Mouse (Mus musculus) bone marrow macrophage, adult 2 months (primary cell): ENCODE measurements around the gene E2f7.

Source experiments
- CTCF ChIP-seq: IDR thresholded peaks from 2 replicates; pipeline ENCODE4 v1.5.1; 2012; ENCODE audit warnings: low read depth, mild to moderate bottlenecking, low read length, moderate library complexity
- POLR2A ChIP-seq: IDR thresholded peaks from 2 replicates; pipeline ENCODE4 v1.6.1; 2012; ENCODE audit warnings: mild to moderate bottlenecking, low read depth, low read length, borderline replicate concordance

DNA sequence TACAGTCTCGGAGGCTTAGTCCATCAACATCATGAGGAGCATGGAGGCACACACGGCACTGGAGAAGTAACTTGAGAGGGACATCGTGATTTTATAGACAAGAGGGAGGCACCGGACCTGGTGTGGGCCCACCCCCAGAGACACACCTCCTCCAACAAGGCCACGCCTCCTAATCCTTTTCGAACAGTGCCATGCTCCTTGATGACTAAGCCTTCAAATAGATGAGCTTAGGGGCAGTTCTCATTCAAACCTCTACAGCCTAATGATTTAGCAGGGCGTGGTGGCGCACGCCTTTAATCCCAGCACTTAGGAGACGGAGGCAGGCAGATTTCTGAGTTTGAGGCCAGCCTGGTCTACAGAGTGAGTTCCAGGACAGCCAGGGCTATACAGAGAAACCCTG, 10.3 kb downstream of the E2f7 start:
- TF ChIP-seq POLR2A (no peak), CTCF (no peak)
